Mouse (Mus musculus) forebrain, embryonic 12.5 days (tissue): ENCODE results near the gene C530008M17Rik. TPM values are rescaled to one million over a fixed set of nuclear protein-coding genes. Genes with fewer than 3 reads are reported as not detected.

Source experiments
- ATAC-seq: fragments of 200-750 bp; cut with Nextera tagmentation; 2 replicates; pipeline ENCODE4 v1.8.0; 2017; ENCODE audit warnings: moderate TSS enrichment; ENCODE audit not compliant: low FRiP score
- H3K27ac ChIP-seq: fragments of 300-500 bp; sonication (generic); 2 replicates; pipeline ENCODE4 v1.5.1; 2016; ENCODE audit warnings: mild to moderate bottlenecking
- H3K27me3 ChIP-seq: fragments of 300-500 bp; sonication (generic); 2 replicates; pipeline ENCODE4 v1.6.1; 2016; ENCODE audit warnings: mild to moderate bottlenecking
- H3K36me3 ChIP-seq: fragments of 300-500 bp; sonication (generic); replicated peaks from 2 replicates; pipeline ENCODE4 v1.6.1; 2016; ENCODE audit warnings: mild to moderate bottlenecking
- H3K4me1 ChIP-seq: fragments of 300-500 bp; sonication (generic); 2 replicates; pipeline ENCODE4 v1.6.1; 2016
- H3K4me2 ChIP-seq: fragments of 300-500 bp; sonication (generic); 2 replicates; pipeline ENCODE4 v1.6.1; 2016; ENCODE audit warnings: mild to moderate bottlenecking, moderate library complexity
- H3K4me3 ChIP-seq: fragments of 300-500 bp; sonication (generic); replicated peaks from 2 replicates; pipeline ENCODE4 v1.5.1; 2016; ENCODE audit warnings: mild to moderate bottlenecking
- H3K9ac ChIP-seq: fragments of 300-500 bp; sonication (generic); 2 replicates; pipeline ENCODE4 v1.6.1; 2016; ENCODE audit warnings: mild to moderate bottlenecking
- H3K9me3 ChIP-seq: fragments of 300-500 bp; sonication (generic); 2 replicates; pipeline ENCODE4 v1.6.1; 2016
- WGBS: fragments of 180-500 bp; shearing (Covaris S2); methylation state at CpG from one replicate; pipeline ENCODE4 v1.1.7; 2016; 5-methylcytosine and 5-hydroxymethylcytosine counted together
- polyA plus RNA-seq: library from polyadenylated mRNA; unstranded; fragments of >200 nt; fragmentation: Nextera tagmentation; extraction: Ambion mirVana; gene quantifications from 2 replicates; pipeline ENCODE4 v1.2.1, GENCODE M21; 2016

The C530008M17Rik gene
- 78.6 and 83.5 TPM in 2 replicates for polyA plus RNA-seq

DNA sequence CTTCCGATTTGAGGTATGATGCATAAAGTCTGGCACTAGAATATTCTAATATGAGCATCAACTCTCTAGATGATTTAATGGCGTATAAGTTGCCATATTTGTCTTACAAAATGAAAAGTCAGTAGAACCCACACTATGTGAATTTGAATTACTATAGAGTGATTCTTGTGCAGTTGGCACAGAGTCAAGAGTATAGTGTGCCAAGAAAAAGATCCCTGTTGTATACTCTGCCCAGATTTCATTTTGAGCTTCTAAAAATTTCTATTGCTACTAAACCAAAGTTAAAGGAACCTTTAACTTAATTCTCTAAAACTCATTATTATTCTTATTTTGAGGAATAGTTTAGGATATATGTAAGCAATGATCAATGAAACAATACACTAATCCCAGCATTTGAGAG is at the start of gene C530008M17Rik:
Gene C530008M17Rik (plus strand): TSS at position 301 of the 400 bp plus-strand sequence.
- Histone ChIP-seq H3K27ac (peak within 1 kb of the TSS; percentile 98), H3K4me2 (peak within 1 kb of the TSS; percentile 79), H3K27me3 (no peaks in the 10 kb centered on the region), H3K36me3 (0 out of 2 replicates have a peak, but pooled peaks cover 3% of the 10 kb centered on the region), H3K9ac (peak within 1 kb of the TSS; percentile 98), H3K4me3 (peak within 1 kb of the TSS; percentile 85), H3K4me1 (peaks cover 28% of the 10 kb centered on the region), H3K9me3 (no peaks in the 10 kb centered on the region)
- no peak for ATAC-seq
- 96% methylated on average over 2 of the region's 2 CpGs for WGBS

DNA sequence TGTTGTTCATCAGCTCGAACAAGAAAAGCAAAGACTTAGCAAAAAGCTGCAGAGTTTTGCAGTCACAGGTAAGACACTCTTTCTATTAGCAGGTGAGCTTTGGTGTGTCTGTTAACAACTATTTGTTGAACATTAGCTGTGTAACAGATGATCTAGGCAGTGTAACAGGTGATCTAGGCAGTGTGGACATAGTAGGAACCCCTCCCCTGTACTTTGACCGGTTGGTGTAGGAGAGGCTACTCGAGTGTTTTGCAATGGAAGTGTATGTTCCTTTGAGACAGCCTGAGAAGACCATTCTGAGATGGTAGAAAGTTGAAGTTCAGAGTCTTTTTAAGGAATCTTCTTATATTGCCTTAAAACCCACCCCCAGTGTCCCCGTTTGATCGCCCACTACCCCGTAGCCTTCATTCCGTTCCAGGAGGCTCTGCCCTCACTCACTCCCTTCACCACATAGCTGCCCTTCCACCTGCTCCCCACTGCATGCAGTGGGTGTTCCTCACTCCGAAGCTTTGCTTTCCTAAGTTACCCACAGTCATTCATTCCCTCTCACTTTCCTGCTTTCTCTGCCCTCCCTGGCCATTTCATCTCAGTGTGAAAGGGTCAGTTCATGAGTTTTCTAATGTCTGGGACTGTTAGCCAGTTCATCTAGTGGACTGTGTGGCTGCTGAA is 46.5 kb upstream of the C530008M17Rik start:
- H3K27ac ChIP-seq, result no peak overlapping the region
- no peaks in the 10 kb centered on the region for H3K27me3 ChIP-seq
- no peak overlapping the region for H3K4me2 ChIP-seq
- H3K9ac ChIP-seq, result no peak overlapping the region
- peaks cover 86% of the 10 kb centered on the region for H3K36me3 ChIP-seq
- H3K4me3 ChIP-seq, result no peak overlapping the region
- 95% methylated on average over 8 of the region's 8 CpGs for WGBS
- ATAC-seq, result no peak
- no peaks in the 10 kb centered on the region for H3K9me3 ChIP-seq
- H3K4me1 ChIP-seq, result no peaks in the 10 kb centered on the region

DNA sequence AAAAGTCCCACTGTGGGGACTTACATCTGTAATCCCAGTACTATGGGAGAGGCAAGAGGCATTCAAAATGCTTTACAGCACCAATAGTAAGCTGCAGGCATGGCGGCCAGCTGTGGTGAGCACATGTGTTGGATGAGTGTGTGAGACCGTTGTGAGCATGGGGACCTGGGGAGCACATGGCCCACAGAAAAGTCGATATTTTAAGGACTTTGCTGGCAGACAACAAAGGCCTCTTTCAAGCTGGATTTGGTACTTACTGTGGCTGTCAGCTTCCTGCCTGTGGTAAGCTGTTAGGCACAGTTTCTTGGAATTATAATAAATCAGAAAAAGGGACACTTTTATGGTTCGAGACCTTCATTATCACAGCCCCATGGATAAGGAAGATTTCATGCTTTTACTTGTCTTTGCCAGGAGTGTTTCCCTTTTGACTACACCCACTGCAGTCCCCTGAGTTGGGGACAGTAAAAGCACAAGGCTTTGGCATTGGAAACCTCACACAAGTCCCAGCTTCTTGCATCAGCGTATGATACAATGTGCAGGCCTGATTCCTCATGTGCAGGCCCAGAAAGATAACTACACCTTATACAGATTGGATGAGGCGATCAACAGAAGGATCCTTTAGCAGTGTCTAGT is 43.3 kb upstream of the C530008M17Rik start:
- Histone ChIP-seq H3K27me3 (no peaks in the 10 kb centered on the region), H3K9me3 (no peaks in the 10 kb centered on the region), H3K27ac (no peak overlapping the region), H3K4me3 (no peak overlapping the region), H3K4me2 (no peak overlapping the region), H3K4me1 (no peaks in the 10 kb centered on the region), H3K9ac (no peak overlapping the region), H3K36me3 (peaks cover 85% of the 10 kb centered on the region)
- no peak for ATAC-seq
- 91% methylated on average over 6 of the region's 6 CpGs for WGBS

DNA sequence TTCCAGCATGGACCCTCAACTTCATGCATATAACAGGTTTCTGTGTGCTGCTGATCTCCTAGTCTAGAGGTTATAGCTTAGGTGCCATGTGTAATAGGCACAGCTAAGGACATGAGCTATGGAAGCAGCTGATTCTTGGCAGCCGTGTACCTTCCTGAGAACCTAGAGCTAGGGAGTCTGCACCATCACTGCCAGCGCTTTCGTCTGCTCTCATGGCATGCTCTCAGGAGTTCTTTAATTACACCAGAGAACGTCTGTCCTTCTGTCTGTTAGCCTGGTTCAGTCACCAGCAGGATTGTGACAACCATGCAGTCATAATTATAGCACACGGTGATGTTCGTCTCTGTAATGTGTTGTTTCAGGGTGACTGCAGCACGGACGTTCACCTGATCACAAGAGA is 41.0 kb upstream of the C530008M17Rik start:
- Histone ChIP-seq H3K9me3 (no peaks in the 10 kb centered on the region), H3K27ac (no peak overlapping the region), H3K4me1 (no peaks in the 10 kb centered on the region), H3K4me3 (no peak overlapping the region), H3K36me3 (peaks cover 88% of the 10 kb centered on the region), H3K27me3 (no peaks in the 10 kb centered on the region), H3K9ac (no peak overlapping the region), H3K4me2 (no peak overlapping the region)
- ATAC-seq, result no peak
- 94% methylated on average over 8 of the region's 8 CpGs for WGBS

DNA sequence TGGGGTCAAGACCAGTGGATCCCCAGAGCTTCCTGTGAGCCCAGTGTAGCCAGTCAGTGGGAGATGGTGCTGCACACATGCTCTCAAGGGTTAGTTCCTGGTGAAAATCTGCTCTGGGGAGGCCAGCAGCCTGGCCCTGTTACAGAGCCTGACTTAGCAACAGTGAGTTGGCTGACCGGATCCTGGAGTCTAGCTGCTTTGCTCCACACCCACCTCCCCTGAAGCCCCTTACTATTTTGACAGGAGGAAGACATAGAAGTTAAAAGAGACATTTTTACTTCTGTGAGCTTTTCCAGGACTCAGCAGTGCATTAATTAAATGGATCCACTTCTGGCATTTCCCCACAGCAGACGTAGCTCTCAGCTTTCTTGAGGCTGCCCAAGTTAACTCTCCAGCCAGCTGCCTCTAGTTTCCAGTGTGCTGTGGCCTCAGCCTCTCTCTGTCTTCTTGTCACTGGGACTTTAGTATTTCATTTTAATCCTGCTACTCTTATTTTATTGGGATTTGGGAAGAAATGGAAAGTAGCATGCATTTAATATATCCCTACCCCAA is 40.0 kb upstream of the C530008M17Rik start:
- Histone ChIP-seq H3K27ac (no peak overlapping the region), H3K4me3 (no peak overlapping the region), H3K4me2 (no peak overlapping the region), H3K27me3 (no peaks in the 10 kb centered on the region), H3K4me1 (no peaks in the 10 kb centered on the region), H3K9me3 (no peaks in the 10 kb centered on the region), H3K36me3 (peaks cover 80% of the 10 kb centered on the region), H3K9ac (no peak overlapping the region)
- 97% methylated on average over 2 of the region's 2 CpGs for WGBS
- ATAC-seq, result no peak

DNA sequence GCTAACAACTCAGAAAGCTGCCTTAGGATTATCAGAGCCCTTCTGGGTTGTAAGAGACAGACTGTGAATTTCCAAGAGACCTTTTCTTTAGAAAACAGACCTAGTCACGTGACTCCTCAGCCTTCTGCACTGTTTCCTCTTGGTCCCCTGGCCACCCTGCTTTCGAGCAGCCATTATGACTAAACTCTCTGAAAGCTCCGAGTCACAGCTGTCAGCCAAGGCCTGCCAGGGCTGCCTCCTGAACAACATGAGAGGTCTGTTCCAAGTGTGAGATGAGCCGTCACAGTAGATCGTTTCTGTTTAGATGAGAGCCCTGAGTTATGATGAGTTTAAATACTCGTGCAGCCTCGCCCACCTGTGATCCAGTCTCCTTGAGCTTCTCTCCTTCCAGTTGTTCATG is 37.6 kb upstream of the C530008M17Rik start:
- Histone ChIP-seq H3K27ac (no peak overlapping the region), H3K4me3 (no peak overlapping the region), H3K9me3 (no peaks in the 10 kb centered on the region), H3K27me3 (no peaks in the 10 kb centered on the region), H3K36me3 (peaks cover 76% of the 10 kb centered on the region), H3K4me1 (no peaks in the 10 kb centered on the region), H3K9ac (no peak overlapping the region), H3K4me2 (no peak overlapping the region)
- WGBS, result 88% methylated on average over 7 of the region's 7 CpGs
- no peak for ATAC-seq

DNA sequence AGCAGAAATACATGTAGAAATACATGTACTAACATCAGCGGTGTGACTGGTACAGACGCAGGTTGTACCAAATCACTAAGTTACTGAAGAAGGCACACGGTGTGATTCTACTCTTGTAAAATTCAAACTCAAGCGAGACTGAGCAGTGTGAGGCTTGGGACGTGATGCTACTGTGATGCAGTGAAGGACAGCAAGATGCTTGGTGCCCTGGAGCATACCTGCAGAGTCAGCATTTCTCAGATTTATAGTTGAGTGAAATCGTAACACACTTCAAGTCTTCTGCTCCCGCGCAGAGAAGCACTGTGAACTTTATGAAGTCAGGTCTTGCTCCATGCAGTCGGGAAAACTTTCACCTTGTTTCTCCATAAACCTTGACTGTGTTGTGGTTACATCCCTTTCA is 32.6 kb upstream of the C530008M17Rik start:
- WGBS, result 96% methylated on average over 9 of the region's 9 CpGs
- Histone ChIP-seq H3K9me3 (no peaks in the 10 kb centered on the region), H3K4me1 (no peaks in the 10 kb centered on the region), H3K9ac (no peak overlapping the region), H3K4me3 (no peak overlapping the region), H3K27me3 (no peaks in the 10 kb centered on the region), H3K36me3 (peaks cover 55% of the 10 kb centered on the region), H3K4me2 (no peak overlapping the region), H3K27ac (no peak overlapping the region)
- no peak for ATAC-seq

DNA sequence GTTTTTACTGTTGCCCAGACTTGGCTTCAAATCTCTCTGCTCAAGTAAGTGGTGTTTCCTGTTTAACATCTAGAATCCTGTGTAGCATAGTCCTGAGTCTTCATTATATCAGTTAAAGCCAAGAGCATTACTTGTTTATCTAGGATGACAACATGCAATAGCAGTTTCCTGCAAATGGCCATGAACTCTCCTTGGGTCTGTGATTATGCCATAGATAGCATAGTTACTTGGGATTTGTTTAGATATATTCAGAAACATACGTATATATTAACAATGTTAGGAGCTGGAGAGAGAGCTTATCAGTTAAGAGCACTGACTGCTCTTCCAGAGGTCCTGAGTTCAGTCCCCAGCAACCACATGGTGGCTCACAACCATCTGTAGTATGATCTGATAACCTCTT is 28.5 kb upstream of the C530008M17Rik start:
- WGBS, result 88% methylated on average over 1 of the region's 1 CpGs
- no peaks in the 10 kb centered on the region for H3K9me3 ChIP-seq
- H3K36me3 ChIP-seq, result peaks cover 51% of the 10 kb centered on the region

DNA sequence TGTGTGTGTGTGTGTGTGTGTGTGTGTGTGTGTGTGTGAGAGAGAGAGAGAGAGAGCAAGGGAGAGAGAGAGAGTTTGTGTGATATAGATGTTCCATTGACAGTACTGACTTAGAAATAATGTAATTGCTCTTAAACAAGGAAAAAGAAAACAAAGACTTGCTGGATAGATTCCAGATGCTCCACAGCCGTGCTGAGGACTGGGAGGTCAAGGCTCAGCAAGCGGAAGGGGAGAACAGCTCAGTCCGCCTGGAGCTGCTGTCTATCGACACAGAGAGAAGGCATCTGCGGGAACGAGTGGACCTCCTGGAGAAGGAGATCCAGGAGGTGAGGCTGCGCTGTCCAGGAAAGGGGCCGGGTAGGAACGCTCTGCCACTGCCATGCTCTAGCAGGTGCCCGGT is 22.3 kb upstream of the C530008M17Rik start:
- Histone ChIP-seq H3K9ac (no peak overlapping the region), H3K27me3 (no peaks in the 10 kb centered on the region), H3K4me3 (no peak overlapping the region), H3K4me1 (no peaks in the 10 kb centered on the region), H3K36me3 (peaks cover 71% of the 10 kb centered on the region), H3K4me2 (no peak overlapping the region), H3K9me3 (no peaks in the 10 kb centered on the region), H3K27ac (no peak overlapping the region)
- no peak for ATAC-seq
- WGBS, result 75% methylated on average over 10 of the region's 10 CpGs

More for the DNA sequence above, 28.5 kb upstream of the C530008M17Rik start:
- H3K27ac ChIP-seq, result no peak overlapping the region
- no peaks in the 10 kb centered on the region for H3K4me1 ChIP-seq
- H3K9ac ChIP-seq, result no peak overlapping the region
- H3K4me3 ChIP-seq, result no peak overlapping the region
- ATAC-seq, result no peak
- no peak overlapping the region for H3K4me2 ChIP-seq
- no peaks in the 10 kb centered on the region for H3K27me3 ChIP-seq

DNA sequence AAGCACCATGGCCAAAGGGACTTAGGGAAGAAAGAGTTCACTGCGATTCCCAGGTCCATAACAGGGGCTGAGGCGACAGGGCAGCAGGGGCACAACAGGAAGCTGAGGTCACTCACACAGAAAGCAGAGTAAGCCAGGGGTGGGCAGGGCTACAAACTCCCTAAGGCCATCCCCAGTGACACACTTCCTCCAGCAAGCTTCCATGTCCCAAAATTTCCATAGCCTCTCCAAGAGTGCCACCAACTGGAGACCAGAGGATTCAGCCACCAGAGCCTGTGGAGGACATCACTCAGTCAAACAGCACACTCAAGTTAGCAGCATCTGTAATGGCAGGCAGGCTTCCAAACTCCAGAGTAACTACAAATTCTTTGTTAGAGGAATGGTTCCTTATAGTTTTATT is 20.7 kb upstream of the C530008M17Rik start:
- no peaks in the 10 kb centered on the region for H3K4me1 ChIP-seq
- H3K9ac ChIP-seq, result no peak overlapping the region
- no peaks in the 10 kb centered on the region for H3K9me3 ChIP-seq
- H3K4me2 ChIP-seq, result no peak overlapping the region
- H3K27ac ChIP-seq, result no peak overlapping the region
- no peak for ATAC-seq
- WGBS, result 90% methylated on average over 2 of the region's 2 CpGs
- no peaks in the 10 kb centered on the region for H3K27me3 ChIP-seq
- H3K36me3 ChIP-seq, result peaks cover 82% of the 10 kb centered on the region
- no peak overlapping the region for H3K4me3 ChIP-seq

DNA sequence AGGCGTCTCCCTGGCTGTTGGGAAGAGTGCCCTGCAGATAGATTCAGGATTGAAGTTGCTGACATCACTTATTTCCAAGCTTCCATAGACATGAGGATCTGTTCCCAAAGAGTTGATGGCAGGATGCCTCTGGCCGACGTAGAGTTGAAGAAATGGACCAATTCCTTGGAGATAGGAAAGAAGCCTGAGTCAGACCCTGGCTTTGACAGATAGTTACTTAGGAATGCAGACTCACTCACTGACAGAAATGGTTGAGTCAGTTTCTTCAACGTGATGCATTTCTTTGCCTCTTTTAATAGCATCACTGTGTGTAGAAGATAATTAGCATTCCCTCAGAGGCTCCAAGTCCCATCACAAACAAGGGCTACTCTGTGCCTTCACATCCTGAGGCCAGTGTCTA is 14.2 kb upstream of the C530008M17Rik start:
- Histone ChIP-seq H3K27ac (no peak overlapping the region), H3K27me3 (no peaks in the 10 kb centered on the region), H3K9ac (no peak overlapping the region), H3K4me3 (no peak overlapping the region), H3K4me2 (no peak overlapping the region), H3K4me1 (no peaks in the 10 kb centered on the region), H3K36me3 (peaks cover 70% of the 10 kb centered on the region), H3K9me3 (no peaks in the 10 kb centered on the region)
- WGBS, result 95% methylated on average over 4 of the region's 4 CpGs
- ATAC-seq, result no peak

DNA sequence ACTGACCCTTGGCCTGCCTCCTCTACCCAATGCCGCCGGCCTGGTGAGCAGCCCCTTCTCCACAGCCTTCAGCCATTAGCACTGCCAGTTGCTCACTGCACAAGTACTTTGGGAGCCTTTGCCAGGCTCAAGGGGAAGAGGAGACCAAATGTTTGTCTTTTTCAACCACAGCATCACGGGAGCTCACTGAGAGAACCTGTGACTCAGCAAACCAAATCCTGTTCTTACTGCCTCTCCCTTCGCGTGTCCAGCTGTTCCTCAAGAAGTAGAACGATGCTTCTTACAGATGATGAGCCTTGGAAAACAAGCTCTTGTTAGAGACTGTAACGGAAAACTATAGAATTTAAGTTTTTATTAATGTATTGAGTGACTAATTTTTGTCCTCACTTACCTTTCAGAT is 12.1 kb upstream of the C530008M17Rik start:
- Histone ChIP-seq H3K4me3 (no peak overlapping the region), H3K4me2 (no peak overlapping the region), H3K4me1 (no peaks in the 10 kb centered on the region), H3K9ac (no peak overlapping the region), H3K27ac (no peak overlapping the region), H3K36me3 (peaks cover 56% of the 10 kb centered on the region), H3K27me3 (no peaks in the 10 kb centered on the region), H3K9me3 (no peaks in the 10 kb centered on the region)
- ATAC-seq, result no peak
- WGBS, result 94% methylated on average over 7 of the region's 7 CpGs
